Mouse (Mus musculus) cerebellum, adult 2 months (tissue): Measurements from ENCODE around the gene Slc8a2.

Source experiments
- CTCF ChIP-seq: fragments of 200-500 bp; IDR thresholded peaks from 2 replicates; pipeline ENCODE4 v1.5.1; 2011; ENCODE audit warnings: low read depth, mild to moderate bottlenecking, control low read depth, low read length, moderate library complexity, borderline replicate concordance; ENCODE audit not compliant: insufficient read depth
- POLR2A ChIP-seq: fragments of 200-500 bp; IDR thresholded peaks from 2 replicates; pipeline ENCODE4 v1.6.1; 2011; ENCODE audit warnings: low read length, control low read depth, borderline replicate concordance; ENCODE audit not compliant: insufficient read depth

DNA sequence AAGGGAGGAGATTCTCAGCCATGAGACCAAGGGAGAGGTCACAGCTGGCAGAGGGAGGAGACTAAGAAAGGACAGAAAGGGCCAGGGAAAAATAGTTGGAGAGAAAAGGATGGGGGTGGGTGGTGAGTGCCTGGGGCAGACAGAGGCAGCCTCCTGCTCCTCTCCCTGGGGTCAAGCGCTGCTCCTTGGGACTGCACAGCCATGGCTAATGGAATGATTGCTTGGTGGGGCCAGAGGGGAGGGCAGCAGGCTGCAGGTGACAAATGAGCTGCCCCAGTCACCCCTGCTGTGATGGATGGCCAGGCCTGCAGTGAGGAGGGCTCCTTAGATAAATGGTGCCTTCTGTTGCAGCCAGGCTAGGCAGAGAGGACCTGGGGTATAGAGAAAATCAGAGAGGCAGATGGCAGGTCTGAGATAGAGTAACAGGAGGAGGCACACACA lies 42.5 kb downstream of the Slc8a2 start:
- no peak for TF ChIP-seq CTCF
- TF ChIP-seq POLR2A: no peak
